8 mouse cellular contexts compared by ENCODE assay signal in genomic region chr7:24904936-24905335, GRCm38 (mm10). TPM values are rescaled to one million over a fixed set of nuclear protein-coding genes. Genes with fewer than 3 reads are reported as not detected.
DNase-seq lines count a peak whose midpoint lies in the region; ATAC-seq and TF ChIP-seq lines count a peak whose summit lies in the region.

No protein-coding gene starts in this region.

- H3K4me3 ChIP-seq in heart, adult 2 months: peak overlapping the region; percentile 82
- peak overlapping the region; percentile 68 for H3K4me3 ChIP-seq in forebrain, embryonic 15.5 days
- peak overlapping the region; percentile 48; the same call in 1 of the 2 replicates for H3K4me3 ChIP-seq in neural tube, embryonic 14.5 days (ENCODE audit: low read depth, low read length)

- no peaks in the 10 kb centered on the region for H3K27me3 ChIP-seq in heart, adult 2 months (ENCODE audit: control insufficient read depth, insufficient read depth, low read length)
- no peaks in the 10 kb centered on the region for H3K27me3 ChIP-seq in forebrain, embryonic 15.5 days
- no peaks in the 10 kb centered on the region for H3K27me3 ChIP-seq in neural tube, embryonic 14.5 days (ENCODE audit: control insufficient read depth, insufficient read depth, low read length)

- no peak for ATAC-seq in forebrain, embryonic 15.5 days (replicated peaks)
- no peak for ATAC-seq in neural tube, embryonic 14.5 days (ENCODE audit: low read depth)

- TF ChIP-seq POLR2A in heart, adult 2 months (IDR thresholded peaks at IDR 0.05; ENCODE audit: insufficient read depth, low read depth, low read length): no peak

- no peak overlapping the region for H3K27ac ChIP-seq in heart, adult 2 months
- H3K27ac ChIP-seq in forebrain, embryonic 15.5 days (replicated peaks): no peak overlapping the region
- no peak overlapping the region for H3K27ac ChIP-seq in neural tube, embryonic 14.5 days (ENCODE audit: low read depth, low read length)

- H3K4me2 ChIP-seq in forebrain, embryonic 15.5 days (replicated peaks): peak overlapping the region; percentile 74
- peak overlapping the region; percentile 84 for H3K4me2 ChIP-seq in neural tube, embryonic 14.5 days (ENCODE audit: low read depth, low read length)

- H3K9ac ChIP-seq in heart, adult 2 months (ENCODE audit: low read depth, low read length): 0 out of 2 replicates have a peak overlapping the region, but pooled peaks have one; percentile 27
- peak overlapping the region; percentile 35; the same call in 1 of the 2 replicates for H3K9ac ChIP-seq in forebrain, embryonic 15.5 days (replicated peaks)
- H3K9ac ChIP-seq in neural tube, embryonic 14.5 days (replicated peaks; ENCODE audit: low read depth, low read length): peak overlapping the region; percentile 76; the same call in 1 of the 2 replicates

- TF ChIP-seq CTCF in heart, adult 2 months (IDR thresholded peaks at IDR 0.05): peak; percentile 70

- 17% methylated on average over 3 of the region's 3 CpGs for WGBS in heart, adult 2 months
- 22% methylated on average over 3 of the region's 3 CpGs for WGBS in forebrain, embryonic 15.5 days
- 16% methylated on average over 3 of the region's 3 CpGs for WGBS in neural tube, embryonic 14.5 days

- peak; percentile 55 to 58 for DNase-seq in heart, adult 2 months
- no peak for DNase-seq in heart, adult 8-10 months (ENCODE audit: low spot score)
- peak; percentile 72 for DNase-seq in cerebellum, adult 11-12 months
- peak; percentile 66 for DNase-seq in kidney, adult 18-20 months
- peak; percentile 65 to 72 for DNase-seq in lung, adult 18-20 months
- peak; percentile 68 for DNase-seq in thymus, postnatal 14 days

- H3K4me1 ChIP-seq in heart, adult 2 months (ENCODE audit: control insufficient read depth, insufficient read depth, low read length): peaks cover 8% of the 10 kb centered on the region
- H3K4me1 ChIP-seq in forebrain, embryonic 15.5 days: peaks cover 28% of the 10 kb centered on the region
- H3K4me1 ChIP-seq in neural tube, embryonic 14.5 days (ENCODE audit: control insufficient read depth, insufficient read depth, low read length): peaks cover 10% of the 10 kb centered on the region; the same call in 1 of the 2 replicates

- H3K36me3 ChIP-seq in heart, adult 2 months (ENCODE audit: control insufficient read depth, insufficient read depth, low read length): peaks cover 2% of the 10 kb centered on the region; the same call in 1 of the 2 replicates
- H3K36me3 ChIP-seq in forebrain, embryonic 15.5 days: peaks cover 15% of the 10 kb centered on the region
- no peaks in the 10 kb centered on the region for H3K36me3 ChIP-seq in neural tube, embryonic 14.5 days (ENCODE audit: control insufficient read depth, insufficient read depth, low read length)

- no peaks in the 10 kb centered on the region for H3K9me3 ChIP-seq in forebrain, embryonic 15.5 days
- H3K9me3 ChIP-seq in neural tube, embryonic 14.5 days (ENCODE audit: control insufficient read depth, low read length): no peaks in the 10 kb centered on the region

- intact Hi-C loops in heart, adult 2 months (cut with DNase I): loop anchor here (1.0 to 5.0 kb wide), 3 partner anchors 15 to 172 kb away; partner anchors contain the start of gene Rps19

- 0 out of 2 replicates have a peak, but pooled peaks have one; percentile 23 for TF ChIP-seq EP300 in heart, adult 2 months (IDR thresholded peaks at IDR 0.05; ENCODE audit: insufficient read depth, low read depth, low read length)

- H3K79me2 ChIP-seq in heart, adult 2 months (replicated peaks; ENCODE audit: control insufficient read depth, insufficient read depth, low read length): peaks cover 2% of the 10 kb centered on the region; the same call in 1 of the 2 replicates

RNA-seq across cellular contexts. Expression of gene Arhgef1, which starts 2.2 kb away (rescaled TPM):
- total RNA-seq in heart, adult 2 months (2021): 10 to 100 TPM; 43.0 to 43.2 TPM
- 92.8 and 105 TPM in 2 replicates for polyA plus RNA-seq in heart, adult 2 months (2012; rRNA removed)
- total RNA-seq in heart, adult 8-10 months (2022): 10 to 100 TPM; 31.8 to 45.5 (median 43.8) TPM
- 74.4 and 82.0 TPM in 2 replicates for polyA plus RNA-seq in forebrain, embryonic 15.5 days (2015; fragmentation: Nextera tagmentation; extraction: Ambion mirVana)
- polyA plus RNA-seq in neural tube, embryonic 14.5 days (2014; fragmentation: Nextera tagmentation; extraction: Ambion mirVana): 65.6 and 71.6 TPM in 2 replicates

RNA-seq across cellular contexts. Expression of gene Cd79a, which starts 7.8 kb away (rescaled TPM):
- total RNA-seq in heart, adult 2 months (2021): 1 to 10 TPM; 1.1 to 1.7 TPM
- 5.1 and 15.6 TPM in 2 replicates for polyA plus RNA-seq in heart, adult 2 months (2012; rRNA removed)
- 1 to 10 TPM in 1 of 4 experiments, under 1 TPM in 3; 0.35 to 2.1 (median 0.66) TPM for total RNA-seq in heart, adult 8-10 months (2022)
- 0.20 and 0.34 TPM in 2 replicates for polyA plus RNA-seq in forebrain, embryonic 15.5 days (2015; fragmentation: Nextera tagmentation; extraction: Ambion mirVana)
- 0.16 and 0.18 TPM in 2 replicates for polyA plus RNA-seq in neural tube, embryonic 14.5 days (2014; fragmentation: Nextera tagmentation; extraction: Ambion mirVana)

RNA-seq across cellular contexts. Expression of gene Rps19, which starts 20.8 kb away (rescaled TPM):
- total RNA-seq in heart, adult 2 months (2021): 100 to 1,000 TPM; 505 to 584 TPM
- 243 and 256 TPM in 2 replicates for polyA plus RNA-seq in heart, adult 2 months (2012; rRNA removed)
- 100 to 1,000 TPM; 468 to 567 (median 530) TPM for total RNA-seq in heart, adult 8-10 months (2022)
- 1,460 and 1,591 TPM in 2 replicates for polyA plus RNA-seq in forebrain, embryonic 15.5 days (2015; fragmentation: Nextera tagmentation; extraction: Ambion mirVana)
- 1,219 and 1,260 TPM in 2 replicates for polyA plus RNA-seq in neural tube, embryonic 14.5 days (2014; fragmentation: Nextera tagmentation; extraction: Ambion mirVana)

RNA-seq across cellular contexts. Expression of gene Dmrtc2, which starts 35.1 kb away (rescaled TPM):
- not detected for total RNA-seq in heart, adult 2 months (2021)
- polyA plus RNA-seq in heart, adult 2 months (2012; rRNA removed): not detected in 2 replicates
- total RNA-seq in heart, adult 8-10 months (2022): not detected
- not detected in 2 replicates for polyA plus RNA-seq in forebrain, embryonic 15.5 days (2015; fragmentation: Nextera tagmentation; extraction: Ambion mirVana)
- polyA plus RNA-seq in neural tube, embryonic 14.5 days (2014; fragmentation: Nextera tagmentation; extraction: Ambion mirVana): 0.22 TPM in 1 of 2 replicates, not detected in the other

RNA-seq across cellular contexts. Expression of gene Lypd4, which starts 35.2 kb away (rescaled TPM):
- total RNA-seq in heart, adult 2 months (2021): not detected
- 0.12 and 0.53 TPM in 2 replicates for polyA plus RNA-seq in heart, adult 2 months (2012; rRNA removed)
- not detected for total RNA-seq in heart, adult 8-10 months (2022)
- not detected in 2 replicates for polyA plus RNA-seq in forebrain, embryonic 15.5 days (2015; fragmentation: Nextera tagmentation; extraction: Ambion mirVana)
- not detected in 2 replicates for polyA plus RNA-seq in neural tube, embryonic 14.5 days (2014; fragmentation: Nextera tagmentation; extraction: Ambion mirVana)
